Mouse (Mus musculus): ENCODE measurements at regions not wholly inside any gene's neighbourhood (a gene's known extent, or its start where the extent isn't known, plus 50 kb on each side); places are given as distances from the start of the nearest gene placed in this dataset.
"Not testable (repeated sequence)": the region's sequence is repeated elsewhere in the genome, so short reads cannot be mapped to it uniquely, and the experiment has no call there.

GRCm38 (mm10) chr11:7705312-7705764, 491.6 kb upstream of the Igfbp3 start:
- peak; percentile 7 to 61 for DNase-seq (ENCODE audit: low spot score in 2 of 2)

DNA sequence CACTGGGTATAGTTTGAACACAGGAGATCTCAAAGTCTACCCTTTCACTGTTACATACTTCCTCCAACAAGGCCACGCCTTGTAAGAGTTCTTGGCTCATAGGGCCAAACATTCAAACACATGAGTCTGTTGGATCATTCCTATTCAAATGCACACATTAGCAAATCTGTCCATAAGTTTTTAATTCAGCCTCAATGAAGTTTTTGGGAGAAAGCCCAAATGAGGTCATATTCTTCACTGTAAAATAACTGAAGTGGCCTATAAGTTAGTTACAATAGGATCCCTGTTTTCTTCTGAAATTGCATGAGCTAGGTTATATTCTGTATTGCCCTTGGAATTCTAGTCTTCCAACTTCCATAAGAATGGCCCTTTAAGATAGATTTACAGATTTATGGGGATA, 483.9 kb upstream of the Igfbp3 start:
- no peak for DNase-seq (ENCODE audit: low spot score in 2 of 2)

- DNase-seq (ENCODE audit: low spot score in 2 of 2) = not testable (repeated sequence)
These were observed 476.0 kb upstream of the Igfbp3 start for GRCm38 (mm10) chr11:7689701-7690100.

DNA sequence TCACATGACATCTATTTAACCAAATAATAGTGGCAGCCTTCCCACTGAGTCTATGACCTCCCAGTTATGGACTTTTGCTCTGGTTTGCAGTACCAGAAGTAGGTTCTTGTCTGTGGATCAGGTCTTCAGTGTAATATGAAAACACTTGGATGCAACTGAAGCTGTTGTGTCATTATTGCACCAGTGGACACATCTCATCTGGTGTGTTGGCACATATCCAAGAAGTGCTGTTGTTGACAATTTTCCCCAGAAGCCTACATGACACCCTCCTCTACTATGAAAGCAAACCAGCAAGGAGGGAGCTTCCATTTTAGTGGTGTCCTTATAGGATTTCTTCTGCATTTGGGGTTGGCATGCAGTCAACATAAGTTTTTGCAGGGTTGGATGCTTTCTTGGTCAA, 459.1 kb upstream of the Igfbp3 start:
- DNase-seq (ENCODE audit: low spot score in 2 of 2) = no peak

GRCm38 (mm10) chr11:7630637-7631036, 416.9 kb upstream of the Igfbp3 start:
- no peak for DNase-seq (ENCODE audit: low spot score in 2 of 2)

- DNase-seq (ENCODE audit: low spot score in 2 of 2) = no peak
These were observed 411.5 kb upstream of the Igfbp3 start for GRCm38 (mm10) chr11:7625256-7625655.

- no peak for DNase-seq (ENCODE audit: low spot score in 2 of 2)
These were observed 406.6 kb upstream of the Igfbp3 start for GRCm38 (mm10) chr11:7620320-7620719.

GRCm38 (mm10) chr11:7610752-7611151, 397.0 kb upstream of the Igfbp3 start:
- DNase-seq (ENCODE audit: low spot score in 2 of 2) = no peak

DNA sequence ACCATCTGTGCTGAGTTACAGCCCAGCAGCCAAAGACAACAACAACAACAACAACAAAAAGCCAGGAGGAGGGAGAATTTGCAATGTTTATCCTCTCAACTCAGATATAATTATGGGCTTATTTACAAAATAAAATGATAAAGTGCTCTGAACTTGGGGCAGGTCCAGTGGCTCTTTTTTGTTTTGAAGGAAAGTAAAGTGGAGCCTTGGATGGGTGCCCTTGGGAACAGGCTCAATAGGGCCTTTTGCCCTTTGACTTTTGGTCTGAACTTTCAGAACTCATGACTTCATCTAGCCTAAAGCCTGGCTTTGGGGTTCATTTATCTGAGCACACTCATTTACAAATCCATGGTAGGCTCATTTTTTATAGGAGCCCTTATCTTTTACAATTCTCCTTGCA, 396.2 kb upstream of the Igfbp3 start:
- no peak for DNase-seq (ENCODE audit: low spot score in 2 of 2)

GRCm38 (mm10) chr11:7606652-7607051, 392.9 kb upstream of the Igfbp3 start:
- DNase-seq (ENCODE audit: low spot score in 2 of 2) = no peak

GRCm38 (mm10) chr11:7592010-7592409, 378.3 kb upstream of the Igfbp3 start:
- DNase-seq (ENCODE audit: low spot score in 2 of 2) = no peak

DNA sequence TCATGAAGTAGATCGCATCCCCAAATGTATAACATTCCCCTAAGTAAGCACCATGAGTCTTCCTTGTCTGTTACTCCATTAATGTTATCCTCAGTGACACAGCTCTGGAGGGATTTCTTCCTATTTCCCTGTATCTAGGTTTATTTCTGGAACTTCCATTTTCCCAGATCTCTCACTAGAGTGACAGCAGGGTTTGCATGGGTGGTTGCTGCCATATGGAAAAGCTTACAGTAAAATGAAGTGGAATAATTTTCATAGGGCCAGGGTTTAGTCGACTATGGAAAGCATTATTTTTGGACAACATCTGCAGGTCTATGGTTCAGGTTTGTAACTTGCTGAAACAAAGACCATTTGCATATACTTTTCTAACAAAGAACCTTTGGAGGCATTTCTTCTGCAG, 369.6 kb upstream of the Igfbp3 start:
- peak in 1 of 2 experiments; percentile 10 for DNase-seq (ENCODE audit: low spot score in 2 of 2)

- no peak for DNase-seq (ENCODE audit: low spot score in 2 of 2)
These were observed 354.8 kb upstream of the Igfbp3 start for GRCm38 (mm10) chr11:7568484-7568883.

- no peak for DNase-seq (ENCODE audit: low spot score in 2 of 2)
These were observed 348.3 kb upstream of the Igfbp3 start for GRCm38 (mm10) chr11:7562029-7562428.

- DNase-seq (ENCODE audit: low spot score in 2 of 2) = no peak
These were observed 347.7 kb upstream of the Igfbp3 start for GRCm38 (mm10) chr11:7561437-7561836.

- no peak for DNase-seq (ENCODE audit: low spot score in 2 of 2)
These were observed 342.0 kb upstream of the Igfbp3 start for GRCm38 (mm10) chr11:7555613-7556274.

DNA sequence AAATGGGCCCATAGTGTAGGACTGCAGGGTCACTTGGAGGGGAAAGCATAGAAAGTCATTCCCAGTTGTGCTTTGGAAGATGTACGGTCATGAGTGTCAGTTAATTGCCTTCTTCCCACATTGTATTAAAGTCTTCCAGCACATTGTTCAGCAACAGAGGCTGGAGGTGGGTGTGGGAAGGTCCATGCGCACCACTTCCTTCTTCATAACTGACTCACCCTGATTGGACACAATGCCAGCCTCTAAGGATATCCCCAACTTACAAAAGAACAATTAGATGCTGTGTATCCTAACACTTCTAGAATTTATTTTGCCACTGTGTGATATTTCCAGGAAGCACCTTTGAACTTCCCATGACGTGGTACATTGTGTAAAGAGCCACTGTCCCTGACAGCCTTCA, 338.4 kb upstream of the Igfbp3 start:
- DNase-seq (ENCODE audit: low spot score in 2 of 2) = no peak

DNA sequence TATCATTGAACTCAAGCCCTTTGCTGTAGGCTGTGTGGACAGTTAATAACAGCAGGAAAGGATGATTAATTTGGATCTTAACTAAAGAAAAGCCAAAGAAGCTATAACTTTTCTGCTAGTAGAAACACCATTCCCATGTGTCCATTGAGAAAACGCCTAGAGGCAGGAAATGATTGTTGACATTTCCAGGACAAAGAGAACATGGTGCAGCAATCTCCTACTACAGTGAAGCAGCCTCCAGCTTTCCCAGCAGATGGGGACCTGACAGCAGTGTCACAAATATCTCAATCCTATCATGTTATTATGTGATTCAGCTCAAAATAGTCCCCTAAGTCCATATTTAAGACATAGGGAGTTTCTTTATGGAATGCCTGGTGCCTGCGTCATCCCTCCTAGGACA, 334.1 kb upstream of the Igfbp3 start:
- no peak for DNase-seq (ENCODE audit: low spot score in 2 of 2)

DNA sequence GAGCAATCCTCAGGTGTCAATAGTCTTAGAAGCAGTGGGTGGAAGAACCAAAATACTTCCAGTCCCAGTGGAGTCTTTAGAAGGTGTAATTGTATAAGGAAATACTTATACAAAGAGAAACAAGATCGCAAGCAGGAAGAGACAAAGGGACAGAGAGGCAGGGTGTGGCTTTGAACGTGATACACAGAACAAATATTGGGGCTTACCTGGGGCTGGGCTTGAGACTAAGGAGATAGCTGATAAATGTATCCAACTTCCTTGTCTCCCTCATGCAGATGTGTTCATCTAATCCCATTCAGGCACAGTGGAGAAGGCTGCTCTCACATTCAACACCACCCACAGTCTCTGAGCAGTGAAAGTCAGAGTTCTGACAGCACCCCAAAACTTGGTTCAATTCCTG, 331.9 kb upstream of the Igfbp3 start:
- DNase-seq (ENCODE audit: low spot score in 2 of 2) = no peak

- DNase-seq (ENCODE audit: low spot score in 2 of 2) = no peak
These were observed 320.9 kb upstream of the Igfbp3 start for GRCm38 (mm10) chr11:7534590-7534989.

- DNase-seq (ENCODE audit: low spot score in 2 of 2) = no peak
These were observed 319.6 kb upstream of the Igfbp3 start for GRCm38 (mm10) chr11:7533327-7533726.

DNA sequence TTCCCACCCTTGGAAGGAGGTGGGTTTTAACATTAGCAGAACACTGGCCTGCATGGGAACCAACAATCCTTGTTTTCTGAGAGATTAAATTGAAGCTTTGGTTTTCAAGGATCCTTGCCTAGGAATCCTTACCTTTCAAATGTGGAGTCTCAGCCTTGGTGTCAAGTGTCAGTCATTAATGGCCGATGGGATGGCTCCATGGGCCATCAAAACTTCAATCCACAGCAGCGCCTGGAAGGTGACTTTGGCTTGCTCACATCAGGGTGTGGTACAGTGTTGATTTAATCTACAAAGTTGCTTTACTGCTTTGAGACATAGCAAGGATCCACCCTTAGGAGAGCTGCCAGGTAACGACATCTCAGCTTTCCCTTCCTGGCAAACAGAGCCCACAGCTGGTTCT, 318.1 kb upstream of the Igfbp3 start:
- no peak for DNase-seq (ENCODE audit: low spot score in 2 of 2)

GRCm38 (mm10) chr11:7530482-7531148, 316.9 kb upstream of the Igfbp3 start:
- DNase-seq (ENCODE audit: low spot score in 2 of 2) = no peak

DNA sequence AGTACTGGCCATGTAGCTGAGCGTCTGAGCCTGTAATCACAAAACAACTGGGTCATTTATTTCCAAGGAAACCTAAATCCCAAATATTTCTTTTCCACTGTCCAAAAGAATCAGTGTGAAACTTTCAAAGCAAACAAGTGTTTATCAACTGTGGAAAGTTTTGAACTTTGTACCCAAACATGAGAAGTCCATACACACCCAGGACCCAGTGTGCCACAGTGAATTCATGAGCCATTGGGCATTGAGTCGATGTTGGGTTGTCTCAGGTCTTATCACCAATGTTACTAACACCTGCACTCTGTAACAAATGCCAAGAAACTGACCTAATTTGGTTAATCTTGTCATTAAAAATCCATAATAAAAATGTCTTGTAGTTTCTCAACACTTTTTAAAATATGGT, 305.8 kb upstream of the Igfbp3 start:
- DNase-seq (ENCODE audit: low spot score in 2 of 2) = no peak

Data from right cerebral cortex, postnatal 36 days (tissue).